In the genomic region with DNA sequence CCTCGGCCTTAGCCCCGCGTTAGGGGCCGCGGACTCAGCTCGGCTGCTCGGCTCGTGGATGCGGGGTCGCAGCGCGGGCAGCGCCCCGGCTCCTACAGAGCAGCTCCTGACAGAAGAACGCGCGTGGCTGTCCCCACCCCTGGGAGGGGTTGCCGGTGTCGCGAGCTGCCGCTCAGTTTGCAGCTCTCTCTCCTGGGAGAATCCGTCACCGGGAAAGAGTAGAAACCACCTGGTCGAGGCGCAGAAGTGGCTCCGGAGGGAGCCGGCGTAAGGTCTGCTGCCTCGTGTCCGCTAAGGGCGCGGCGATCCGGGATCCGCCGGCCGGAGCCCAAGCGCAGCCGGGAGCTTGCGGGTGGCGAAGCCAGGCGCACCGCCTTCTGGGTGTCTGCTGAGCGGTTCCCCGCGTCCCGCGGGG, we compare ENCODE assay signal across 8 mouse cellular contexts. TPM values are rescaled to one million over a fixed set of nuclear protein-coding genes. Genes with fewer than 3 reads are reported as not detected.
DNase-seq lines count a peak whose midpoint lies in the region; ATAC-seq lines count a peak whose summit lies in the region.

No protein-coding gene starts in this region.

- H3K9me3 ChIP-seq in intestine, embryonic 14.5 days (ENCODE audit: control insufficient read depth, low read length), result no peaks in the 10 kb centered on the region
- H3K9me3 ChIP-seq in midbrain, embryonic 11.5 days (ENCODE audit: control insufficient read depth, low read length), result no peaks in the 10 kb centered on the region

- peak overlapping the region; percentile 74 for H3K4me3 ChIP-seq in intestine, embryonic 14.5 days (ENCODE audit: low read depth, low read length)
- H3K4me3 ChIP-seq in midbrain, embryonic 11.5 days (ENCODE audit: low read depth, low read length), result peak overlapping the region; percentile 65

- WGBS in intestine, embryonic 14.5 days, result under 1% methylated on average over 44 of the region's 48 CpGs
- WGBS in midbrain, embryonic 11.5 days, result under 1% methylated on average over 47 of the region's 48 CpGs

- H3K9ac ChIP-seq in intestine, embryonic 14.5 days (ENCODE audit: low read length), result peak overlapping the region; percentile 46
- peak overlapping the region; percentile 82 for H3K9ac ChIP-seq in midbrain, embryonic 11.5 days (ENCODE audit: low read length)

- peaks cover 9% of the 10 kb centered on the region for H3K4me1 ChIP-seq in intestine, embryonic 14.5 days (replicated peaks; ENCODE audit: control insufficient read depth, insufficient read depth, low read length)
- peaks cover 7% of the 10 kb centered on the region for H3K4me1 ChIP-seq in midbrain, embryonic 11.5 days (ENCODE audit: control insufficient read depth, insufficient read depth, low read length)

- H3K27me3 ChIP-seq in intestine, embryonic 14.5 days (replicated peaks; ENCODE audit: control insufficient read depth, insufficient read depth, low read length), result peaks cover 18% of the 10 kb centered on the region
- H3K27me3 ChIP-seq in midbrain, embryonic 11.5 days (ENCODE audit: control insufficient read depth, insufficient read depth, low read length), result peaks cover 12% of the 10 kb centered on the region

- peak overlapping the region; percentile 70; the same call in 1 of the 2 replicates for H3K27ac ChIP-seq in intestine, embryonic 14.5 days (ENCODE audit: low read depth)
- 0 out of 2 replicates have a peak overlapping the region, but pooled peaks have one; percentile 17 for H3K27ac ChIP-seq in midbrain, embryonic 11.5 days (ENCODE audit: low read depth, low read length)

- peak overlapping the region; percentile 99 for H3K4me2 ChIP-seq in intestine, embryonic 14.5 days (ENCODE audit: low read length)
- peak overlapping the region; percentile 99 for H3K4me2 ChIP-seq in midbrain, embryonic 11.5 days

- no peak for DNase-seq in cerebellum, postnatal 4 days (ENCODE audit: low spot score in 2 of 2)
- DNase-seq in urinary bladder, postnatal 14 days (ENCODE audit: low spot score), result peak; percentile 61
- no peak for DNase-seq in urinary bladder, postnatal 36 days (ENCODE audit: low spot score in 2 of 2)
- DNase-seq in intestine, embryonic 14.5 days (ENCODE audit: low spot score), result peak; percentile 90
- DNase-seq in midbrain, embryonic 11.5 days (ENCODE audit: low spot score, missing footprints), result peak; percentile 96
- DNase-seq in right cerebral cortex, postnatal 36 days (ENCODE audit: low spot score in 2 of 2), result no peak
- no peak for DNase-seq in cerebellum, adult 9-10 months

- ATAC-seq in cerebellum, adult (ENCODE audit: insufficient number of reproducible peaks, low FRiP score, low TSS enrichment), result peak; percentile 31
- ATAC-seq in intestine, embryonic 14.5 days (replicated peaks; ENCODE audit: low FRiP score, low TSS enrichment, low read depth), result peak; percentile 61
- peak; percentile 59 for ATAC-seq in midbrain, embryonic 11.5 days (ENCODE audit: low FRiP score)

- H3K36me3 ChIP-seq in intestine, embryonic 14.5 days (ENCODE audit: control insufficient read depth, insufficient read depth, low read length), result no peaks in the 10 kb centered on the region
- H3K36me3 ChIP-seq in midbrain, embryonic 11.5 days (ENCODE audit: control insufficient read depth, insufficient read depth, low read length), result no peaks in the 10 kb centered on the region

RNA-seq across cellular contexts. Expression of a gene that starts 0.4 kb away (rescaled TPM):
- 2.1 and 2.6 TPM in 2 replicates for polyA plus RNA-seq in intestine, embryonic 14.5 days (2014; fragmentation: Nextera tagmentation; extraction: Ambion mirVana)
- 2.0 TPM in 2 replicates for polyA plus RNA-seq in midbrain, embryonic 11.5 days (2014; fragmentation: Nextera tagmentation; extraction: Ambion mirVana)

RNA-seq across cellular contexts. Expression of a gene that starts 52.7 kb away (rescaled TPM):
- 124 and 135 TPM in 2 replicates for polyA plus RNA-seq in intestine, embryonic 14.5 days (2014; fragmentation: Nextera tagmentation; extraction: Ambion mirVana)
- 129 and 144 TPM in 2 replicates for polyA plus RNA-seq in midbrain, embryonic 11.5 days (2014; fragmentation: Nextera tagmentation; extraction: Ambion mirVana)

Comparison
In these comparisons a context has a peak if more than half of its experiments do, and no peak if none do; other contexts are left out.
1. DNase-seq: peak in urinary bladder, postnatal 14 days (single experiment), intestine, embryonic 14.5 days (single experiment) and midbrain, embryonic 11.5 days (single experiment); none in cerebellum, postnatal 4 days (0 of 2), urinary bladder, postnatal 36 days (0 of 2), right cerebral cortex, postnatal 36 days (0 of 2) and cerebellum, adult 9-10 months (single experiment).
2. Peak in every context shown above with its lines, with median percentiles within 50 percentile points of each other: ATAC-seq.